Mouse (Mus musculus): ENCODE data around the gene Abcb10.
A peak's percentile ranks its signal among the peaks of the same experiment; 100 is the strongest.
"Not testable (repeated sequence)": the region's sequence is repeated elsewhere in the genome, so short reads cannot be mapped to it uniquely, and the experiment has no call there.

Abcb10 gene

GRCm38 (mm10) chr8:123982826-123983400, at the start of gene Abcb10:
TSS of gene Abcb10 (minus strand) at chr8:123983122.
- DNase-seq (ENCODE audit: low spot score): peak; percentile 91

GRCm38 (mm10) chr8:124027831-124028230, 44.9 kb upstream of the Abcb10 start:
- DNase-seq (ENCODE audit: low spot score): no peak

- not testable (repeated sequence) for DNase-seq (ENCODE audit: low spot score)
Observed at GRCm38 (mm10) chr8:124026265-124026664, 43.3 kb upstream of the Abcb10 start.

- DNase-seq (ENCODE audit: low spot score): peak; percentile 94
Observed at GRCm38 (mm10) chr8:124021237-124022227, 38.6 kb upstream of the Abcb10 start, which contains the start of the genes Taf5l and Urb2. TSS of gene Taf5l (minus strand) at chr8:124021397. TSS of gene Urb2 (plus strand) at chr8:124021508.

GRCm38 (mm10) chr8:124020439-124021236, 37.7 kb upstream of the Abcb10 start:
- peak; percentile 57 for DNase-seq (ENCODE audit: low spot score)

GRCm38 (mm10) chr8:124019782-124020181, 36.9 kb upstream of the Abcb10 start:
- DNase-seq (ENCODE audit: low spot score): peak; percentile 14

- DNase-seq (ENCODE audit: low spot score): no peak
Observed at GRCm38 (mm10) chr8:124014751-124015150, 31.8 kb upstream of the Abcb10 start.

GRCm38 (mm10) chr8:124014299-124014698, 31.4 kb upstream of the Abcb10 start:
- DNase-seq (ENCODE audit: low spot score): not testable (repeated sequence)

- no peak for DNase-seq (ENCODE audit: low spot score)
Observed at GRCm38 (mm10) chr8:124011989-124012586, 29.2 kb upstream of the Abcb10 start.

GRCm38 (mm10) chr8:124011580-124011979, 28.7 kb upstream of the Abcb10 start:
- no peak for DNase-seq (ENCODE audit: low spot score)

GRCm38 (mm10) chr8:124007829-124008228, 24.9 kb upstream of the Abcb10 start:
- DNase-seq (ENCODE audit: low spot score): no peak

- DNase-seq (ENCODE audit: low spot score): no peak
Observed at GRCm38 (mm10) chr8:124002546-124003108, 19.7 kb upstream of the Abcb10 start.

- DNase-seq (ENCODE audit: low spot score): no peak
Observed at GRCm38 (mm10) chr8:123999568-123999967, 16.6 kb upstream of the Abcb10 start.

- DNase-seq (ENCODE audit: low spot score): peak; percentile 47
Observed at GRCm38 (mm10) chr8:123993997-123994396, 11.1 kb upstream of the Abcb10 start.

- no peak for DNase-seq (ENCODE audit: low spot score)
Observed at GRCm38 (mm10) chr8:123993597-123993996, 10.7 kb upstream of the Abcb10 start.

GRCm38 (mm10) chr8:123992587-123992986, 9.7 kb upstream of the Abcb10 start:
- DNase-seq (ENCODE audit: low spot score): peak; percentile 44

- DNase-seq (ENCODE audit: low spot score): no peak
Observed at GRCm38 (mm10) chr8:123990277-123991049, 7.5 kb upstream of the Abcb10 start.

- DNase-seq (ENCODE audit: low spot score): no peak
Observed at GRCm38 (mm10) chr8:123989128-123989527, 6.2 kb upstream of the Abcb10 start.

- DNase-seq (ENCODE audit: low spot score): peak; percentile 42
Observed at GRCm38 (mm10) chr8:123988605-123989038, 5.7 kb upstream of the Abcb10 start.

- DNase-seq (ENCODE audit: low spot score): peak; percentile 22
Observed at GRCm38 (mm10) chr8:123982291-123982793, 580 bp downstream of the Abcb10 start.
